Mouse (Mus musculus) embryonic facial prominence, embryonic 14.5 days (tissue): ENCODE results near the gene Kif6. TPM values are rescaled to one million over a fixed set of nuclear protein-coding genes. Genes with fewer than 3 reads are reported as not detected.

Experiments
- ATAC-seq: fragments of 200-750 bp; cut with Nextera tagmentation; 2 replicates; pipeline ENCODE4 v1.8.0; 2017; ENCODE audit warnings: low read depth, moderate number of reproducible peaks, moderate TSS enrichment
- DNase-seq: peaks from one replicate; pipeline ENCODE4 v3.0.0-alpha.2; 2015; ENCODE audit warnings: low spot score
- H3K27ac ChIP-seq: fragments of 300-500 bp; sonication (generic); replicated peaks from 2 replicates; pipeline ENCODE4 v1.5.1; 2014; ENCODE audit warnings: low read depth, mild to moderate bottlenecking, low read length, moderate library complexity
- H3K27me3 ChIP-seq: fragments of 300-500 bp; sonication (generic); replicated peaks from 2 replicates; pipeline ENCODE4 v1.6.1; 2014; ENCODE audit warnings: low read length; ENCODE audit not compliant: control insufficient read depth, insufficient read depth
- H3K36me3 ChIP-seq: fragments of 300-500 bp; sonication (generic); 2 replicates; pipeline ENCODE4 v1.6.1; 2014; ENCODE audit warnings: low read length, mixed read lengths; ENCODE audit not compliant: control insufficient read depth, insufficient read depth
- H3K4me1 ChIP-seq: fragments of 300-500 bp; sonication (generic); 2 replicates; pipeline ENCODE4 v1.6.1; 2014; ENCODE audit warnings: antibody characterized with exemption, low read length; ENCODE audit not compliant: control insufficient read depth, insufficient read depth
- H3K4me2 ChIP-seq: fragments of 300-500 bp; sonication (generic); 2 replicates; pipeline ENCODE4 v1.6.1; 2014; ENCODE audit warnings: low read depth, mild to moderate bottlenecking, low read length, moderate library complexity, mixed read lengths
- H3K4me3 ChIP-seq: fragments of 300-500 bp; sonication (generic); 2 replicates; pipeline ENCODE4 v1.5.1; 2014; ENCODE audit warnings: low read depth, mild to moderate bottlenecking, low read length
- H3K9ac ChIP-seq: fragments of 300-500 bp; sonication (generic); 2 replicates; pipeline ENCODE4 v1.6.1; 2014; ENCODE audit warnings: low read depth, mild to moderate bottlenecking, low read length, moderate library complexity, mixed read lengths
- H3K9me3 ChIP-seq: fragments of 300-500 bp; sonication (generic); 2 replicates; pipeline ENCODE4 v1.6.1; 2016; ENCODE audit warnings: low read length; ENCODE audit not compliant: control insufficient read depth
- WGBS: fragments of 180-500 bp; shearing (Covaris S2); extraction: QIAGEN DNeasy Blood & Tissue Kit; methylation state at CpG from one replicate; pipeline ENCODE4 v1.1.7; 2014; 5-methylcytosine and 5-hydroxymethylcytosine counted together
- polyA plus RNA-seq: library from polyadenylated mRNA; unstranded; fragments of >200 nt; fragmentation: Nextera tagmentation; extraction: Ambion mirVana; gene quantifications from 2 replicates; pipeline ENCODE4 v1.2.1, GENCODE M21; 2014

Gene Kif6
- polyA plus RNA-seq, 1 experiment from 2014 or later, result 2.1 TPM

GRCm38 (mm10) chr17:49834044-49834545 is 219.2 kb downstream of the Kif6 start:
- H3K27me3 ChIP-seq, result no peaks in the 10 kb centered on the region
- no peak overlapping the region for H3K4me3 ChIP-seq
- 60% methylated on average over 5 of the region's 5 CpGs for WGBS

DNA sequence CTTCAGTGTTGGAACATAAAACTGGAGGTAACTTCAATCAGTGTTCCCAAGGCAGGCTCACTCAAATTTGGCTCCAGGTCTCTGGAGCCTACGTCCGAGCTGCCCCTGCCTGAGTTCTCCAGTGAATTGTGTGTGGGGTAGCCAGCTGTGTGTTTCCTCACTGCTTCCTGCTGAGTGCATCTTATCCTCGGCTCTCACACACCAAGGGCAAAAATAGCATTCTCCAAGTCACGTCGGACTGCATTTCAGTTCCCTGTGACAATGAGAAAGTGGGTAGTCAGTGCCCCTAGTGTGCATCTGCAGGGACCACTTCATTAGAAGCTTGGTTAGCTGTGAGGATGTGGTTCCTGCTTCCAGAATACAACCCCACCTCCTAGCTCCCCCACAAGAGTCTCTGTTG is 222.5 kb downstream of the Kif6 start:
- no peak overlapping the region for H3K27ac ChIP-seq
- no peaks in the 10 kb centered on the region for H3K36me3 ChIP-seq
- 62% methylated on average over 5 of the region's 5 CpGs for WGBS
- H3K4me2 ChIP-seq, result no peak overlapping the region
- ATAC-seq (no peak), DNase-seq (no peak)
- 0 out of 2 replicates have a peak, but pooled peaks cover 2% of the 10 kb centered on the region for H3K4me1 ChIP-seq
- no peaks in the 10 kb centered on the region for H3K27me3 ChIP-seq
- no peak overlapping the region for H3K4me3 ChIP-seq
- H3K9me3 ChIP-seq, result no peaks in the 10 kb centered on the region
- no peak overlapping the region for H3K9ac ChIP-seq

More at GRCm38 (mm10) chr17:49834044-49834545, 219.2 kb downstream of the Kif6 start:
- Histone ChIP-seq H3K4me2 (no peak overlapping the region), H3K36me3 (no peaks in the 10 kb centered on the region), H3K27ac (no peak overlapping the region), H3K4me1 (0 out of 2 replicates have a peak, but pooled peaks cover under 1% of the 10 kb centered on the region), H3K9ac (no peak overlapping the region), H3K9me3 (no peaks in the 10 kb centered on the region)
- no peak for DNase-seq
- ATAC-seq, result no peak

GRCm38 (mm10) chr17:49839243-49839642 is 224.3 kb downstream of the Kif6 start:
- WGBS, result 43% methylated on average over 3 of the region's 3 CpGs
- ATAC-seq (no peak), DNase-seq (peak; percentile 23)
- H3K9ac ChIP-seq, result no peak overlapping the region
- H3K4me3 ChIP-seq, result no peak overlapping the region
- H3K4me1 ChIP-seq, result 0 out of 2 replicates have a peak, but pooled peaks cover 2% of the 10 kb centered on the region
- H3K36me3 ChIP-seq, result no peaks in the 10 kb centered on the region
- no peak overlapping the region for H3K4me2 ChIP-seq
- no peak overlapping the region; the same call in 1 of the 2 replicates for H3K27ac ChIP-seq
- no peaks in the 10 kb centered on the region for H3K27me3 ChIP-seq
- H3K9me3 ChIP-seq, result no peaks in the 10 kb centered on the region

- DNase-seq (no peak), ATAC-seq (no peak)
- Histone ChIP-seq H3K27ac (no peak overlapping the region), H3K4me2 (no peak overlapping the region), H3K36me3 (no peaks in the 10 kb centered on the region), H3K9me3 (no peaks in the 10 kb centered on the region), H3K4me3 (no peak overlapping the region), H3K9ac (no peak overlapping the region), H3K27me3 (no peaks in the 10 kb centered on the region), H3K4me1 (peaks cover 5% of the 10 kb centered on the region; the same call in 1 of the 2 replicates)
- WGBS, result 49% methylated on average over 3 of the region's 3 CpGs
Measured at GRCm38 (mm10) chr17:49851210-49851609, 236.3 kb downstream of the Kif6 start.

DNA sequence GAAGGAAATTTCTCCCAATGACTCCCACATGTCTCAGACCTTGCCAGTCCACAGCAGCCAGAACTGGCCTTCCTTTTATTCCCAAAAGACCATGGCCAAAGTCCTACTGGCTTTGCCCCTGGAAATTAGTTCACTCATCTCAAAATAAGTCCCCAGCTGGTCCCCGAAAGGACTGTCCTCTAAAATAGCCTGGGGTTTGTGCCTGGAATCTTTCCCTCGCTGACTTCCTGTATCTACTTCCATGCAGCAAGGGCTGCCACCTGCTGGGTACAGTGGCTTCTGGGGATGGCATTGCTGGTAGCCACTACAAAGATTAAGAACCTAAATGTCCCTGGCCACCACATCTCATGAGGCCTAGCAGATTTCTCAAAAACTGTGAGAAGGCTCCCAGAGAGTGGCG is 237.2 kb downstream of the Kif6 start:
- no peaks in the 10 kb centered on the region for H3K36me3 ChIP-seq
- H3K4me1 ChIP-seq, result peaks cover 5% of the 10 kb centered on the region; the same call in 1 of the 2 replicates
- no peak overlapping the region for H3K4me3 ChIP-seq
- no peaks in the 10 kb centered on the region for H3K9me3 ChIP-seq
- H3K27me3 ChIP-seq, result no peaks in the 10 kb centered on the region
- no peak overlapping the region for H3K9ac ChIP-seq
- DNase-seq, result no peak
- 67% methylated on average over 3 of the region's 3 CpGs for WGBS
- H3K4me2 ChIP-seq, result no peak overlapping the region
- no peak overlapping the region for H3K27ac ChIP-seq
- no peak for ATAC-seq

GRCm38 (mm10) chr17:49855785-49856184 is 240.8 kb downstream of the Kif6 start:
- no peak overlapping the region for H3K4me3 ChIP-seq
- peaks cover 5% of the 10 kb centered on the region; the same call in 1 of the 2 replicates for H3K4me1 ChIP-seq
- H3K27me3 ChIP-seq, result no peaks in the 10 kb centered on the region
- DNase-seq, result no peak
- no peak overlapping the region for H3K27ac ChIP-seq
- WGBS, result 22% methylated on average over 4 of the region's 4 CpGs
- no peak overlapping the region for H3K9ac ChIP-seq
- H3K36me3 ChIP-seq, result no peaks in the 10 kb centered on the region
- no peak overlapping the region for H3K4me2 ChIP-seq
- no peak for ATAC-seq
- H3K9me3 ChIP-seq, result no peaks in the 10 kb centered on the region

GRCm38 (mm10) chr17:49860057-49860816 is 245.3 kb downstream of the Kif6 start:
- Histone ChIP-seq H3K36me3 (no peaks in the 10 kb centered on the region), H3K4me2 (no peak overlapping the region), H3K4me3 (no peak overlapping the region), H3K27ac (no peak overlapping the region), H3K4me1 (peaks cover 14% of the 10 kb centered on the region), H3K9me3 (no peaks in the 10 kb centered on the region), H3K9ac (no peak overlapping the region), H3K27me3 (no peaks in the 10 kb centered on the region)
- ATAC-seq (no peak), DNase-seq (no peak)
- WGBS, result 85% methylated on average over 10 of the region's 10 CpGs

- no peaks in the 10 kb centered on the region for H3K27me3 ChIP-seq
- WGBS, result 37% methylated on average over 5 of the region's 5 CpGs
- H3K4me1 ChIP-seq, result peaks cover 9% of the 10 kb centered on the region
- H3K9ac ChIP-seq, result no peak overlapping the region
- ATAC-seq (no peak), DNase-seq (no peak)
- no peaks in the 10 kb centered on the region for H3K9me3 ChIP-seq
- H3K27ac ChIP-seq, result peak overlapping the region; percentile 58
- H3K36me3 ChIP-seq, result no peaks in the 10 kb centered on the region
- no peak overlapping the region for H3K4me2 ChIP-seq
- H3K4me3 ChIP-seq, result no peak overlapping the region
Measured at GRCm38 (mm10) chr17:49863597-49863996, 248.7 kb downstream of the Kif6 start.

GRCm38 (mm10) chr17:49865604-49866003 is 250.7 kb downstream of the Kif6 start:
- no peak for ATAC-seq
- H3K4me1 ChIP-seq, result peaks cover 9% of the 10 kb centered on the region
- DNase-seq, result no peak
- H3K27me3 ChIP-seq, result no peaks in the 10 kb centered on the region
- no peak overlapping the region for H3K4me3 ChIP-seq
- no peak overlapping the region for H3K4me2 ChIP-seq
- H3K9ac ChIP-seq, result no peak overlapping the region
- H3K27ac ChIP-seq, result no peak overlapping the region
- no peaks in the 10 kb centered on the region for H3K9me3 ChIP-seq
- H3K36me3 ChIP-seq, result no peaks in the 10 kb centered on the region
- 92% methylated on average over 2 of the region's 2 CpGs for WGBS
